Mouse (Mus musculus): ENCODE measurements around the gene Acer3.
"Not testable (repeated sequence)": the region's sequence is repeated elsewhere in the genome, so short reads cannot be mapped to it uniquely, and the experiment has no call there.

Gene Acer3

DNA sequence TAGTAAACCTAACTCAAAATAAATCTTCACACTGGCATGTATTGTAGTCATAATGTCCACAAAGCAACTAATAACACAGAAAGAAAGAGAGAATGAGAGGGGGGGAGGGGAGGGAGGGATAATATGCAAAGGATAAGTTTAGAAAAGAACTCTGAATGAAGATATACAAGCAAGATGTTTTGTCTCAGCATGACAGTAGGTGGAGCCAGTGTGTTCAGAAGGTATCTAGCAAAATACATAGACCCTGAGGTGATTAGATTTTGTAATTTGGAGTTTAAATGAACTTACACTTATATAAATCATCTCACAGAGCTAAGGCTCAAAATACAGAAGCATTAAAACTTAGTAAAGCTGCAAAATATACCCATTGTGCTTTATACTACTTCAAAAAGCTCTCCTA lies 44.7 kb downstream of the Acer3 start:
- no peak for DNase-seq (ENCODE audit: low spot score)

DNA sequence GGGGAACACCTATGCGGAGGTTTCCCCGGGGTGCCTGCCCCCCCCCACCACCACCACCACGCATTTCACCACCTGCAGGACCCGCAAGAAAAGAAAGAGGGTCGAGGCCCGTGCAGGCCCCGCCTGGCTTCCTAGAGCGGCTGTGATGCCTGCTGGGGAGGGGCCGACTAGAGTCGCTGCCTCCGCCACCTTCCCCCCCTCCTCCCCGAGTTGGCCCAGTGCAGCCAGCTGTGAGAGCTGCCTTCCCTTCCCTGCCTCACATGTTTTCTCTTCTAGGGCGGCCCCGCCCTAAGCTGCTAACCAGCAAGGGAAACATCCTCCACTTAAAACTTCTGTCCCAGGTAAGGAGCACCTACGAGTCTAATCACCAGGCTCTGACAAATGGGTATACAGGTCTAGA lies 52.8 kb downstream of the Acer3 start:
- DNase-seq (ENCODE audit: low spot score) = not testable (repeated sequence)

DNA sequence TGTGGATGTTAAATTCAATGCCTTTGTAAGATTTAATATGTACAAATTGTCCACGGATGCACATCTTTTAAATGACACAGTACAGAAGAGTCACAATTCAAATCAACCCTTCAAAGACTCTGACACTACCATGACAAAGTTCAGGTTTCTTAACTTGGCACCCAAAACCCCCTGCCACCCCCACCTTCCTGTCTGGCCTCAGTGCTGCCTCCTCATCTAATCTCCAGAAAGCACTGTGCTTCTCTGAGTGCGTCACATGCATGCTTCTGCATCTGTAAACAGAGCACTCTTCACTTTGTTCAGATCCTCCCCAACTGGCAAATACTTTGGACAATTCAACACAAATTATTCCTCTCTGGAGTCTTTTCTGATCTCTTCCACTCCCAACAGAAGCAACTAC lies 68.5 kb downstream of the Acer3 start:
- no peak for DNase-seq (ENCODE audit: low spot score)

DNA sequence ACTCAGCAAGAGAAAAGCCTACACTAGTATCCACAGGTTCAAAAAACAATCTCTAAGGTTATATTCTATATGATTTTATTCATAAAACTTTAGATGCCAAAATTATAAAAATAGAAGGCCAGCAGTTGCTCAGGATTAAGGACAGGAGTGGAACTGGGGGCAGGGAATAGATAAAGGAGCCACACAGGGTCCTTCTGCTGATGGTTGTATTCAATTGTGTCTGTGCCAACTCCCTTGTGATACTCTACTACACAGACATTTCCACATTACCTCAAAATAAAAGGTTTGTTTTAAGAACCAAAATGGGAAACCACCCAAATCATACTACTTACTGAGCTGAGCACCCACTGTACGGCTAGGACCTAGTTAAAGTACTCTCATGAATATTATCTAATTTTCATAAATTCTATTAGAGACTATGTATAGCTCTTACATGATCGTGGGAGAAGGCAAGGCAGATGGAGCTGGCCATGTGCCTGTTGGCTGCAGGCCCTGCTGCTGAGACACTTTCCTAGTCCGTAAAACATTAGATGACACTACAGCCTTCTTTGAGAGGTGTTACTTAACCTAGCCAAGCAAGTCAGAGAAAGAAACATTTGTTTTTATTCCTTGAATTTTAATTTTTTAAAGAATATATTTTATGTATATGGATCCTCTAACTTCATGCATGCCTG lies 84.2 kb downstream of the Acer3 start:
- DNase-seq (ENCODE audit: low spot score) = no peak

DNA sequence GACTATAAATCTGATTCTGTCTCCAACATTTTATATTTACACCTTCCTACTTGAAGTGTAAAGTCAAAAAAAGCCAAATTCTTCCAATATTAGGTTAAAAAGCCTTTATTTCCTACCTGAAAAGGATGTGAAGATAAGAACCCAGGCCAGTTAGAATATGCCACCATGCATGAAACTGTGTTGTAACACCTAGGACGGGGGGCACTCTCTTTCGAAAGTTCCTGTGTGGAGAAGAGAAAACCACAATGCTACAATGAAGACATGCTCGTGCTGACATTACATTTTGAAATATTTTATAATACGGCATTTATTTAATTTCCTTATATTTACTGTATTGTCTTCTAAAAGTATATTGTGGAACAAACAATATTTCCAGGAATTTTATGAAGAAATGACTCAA lies 97.2 kb downstream of the Acer3 start:
- no peak for DNase-seq (ENCODE audit: low spot score)

DNA sequence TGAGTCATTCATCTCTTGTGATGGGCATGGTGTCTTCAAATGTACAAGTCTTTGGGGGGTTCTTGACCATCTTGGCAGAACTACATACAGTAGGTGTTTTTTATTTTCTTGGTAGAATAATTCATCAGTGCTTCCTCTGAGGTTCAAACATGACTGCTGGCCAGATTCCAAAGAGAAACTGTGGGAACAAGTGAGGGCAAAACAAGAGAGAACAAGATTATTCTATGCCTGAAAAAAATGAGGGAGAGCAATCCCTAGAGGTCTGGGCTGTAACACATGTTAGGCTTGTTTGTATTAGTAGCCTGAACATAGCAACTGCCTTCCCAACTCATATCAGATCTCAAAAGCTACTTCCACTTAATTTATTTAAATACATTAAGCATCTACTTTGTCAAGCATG lies 104.3 kb downstream of the Acer3 start:
- no peak for DNase-seq (ENCODE audit: low spot score)

DNA sequence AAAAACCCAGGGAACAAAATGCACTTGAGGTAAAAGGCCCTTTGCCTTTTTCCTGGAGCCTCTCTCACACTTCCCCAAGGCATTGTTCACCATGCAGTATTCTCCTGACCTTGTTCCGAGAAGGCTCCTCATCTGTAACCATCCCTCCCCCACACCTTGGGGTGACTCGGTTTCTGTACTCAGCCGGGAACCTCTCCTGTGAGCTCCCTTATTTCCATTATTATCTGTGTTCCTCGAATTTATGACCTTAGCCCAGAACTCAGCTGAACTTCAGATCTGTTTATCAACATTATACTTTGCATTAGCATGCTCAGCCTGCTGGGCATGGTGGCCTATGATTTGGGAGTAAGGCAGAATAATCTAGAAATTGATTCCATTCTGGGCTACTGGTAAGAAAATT lies 118.1 kb downstream of the Acer3 start:
- DNase-seq (ENCODE audit: low spot score) = no peak

DNA sequence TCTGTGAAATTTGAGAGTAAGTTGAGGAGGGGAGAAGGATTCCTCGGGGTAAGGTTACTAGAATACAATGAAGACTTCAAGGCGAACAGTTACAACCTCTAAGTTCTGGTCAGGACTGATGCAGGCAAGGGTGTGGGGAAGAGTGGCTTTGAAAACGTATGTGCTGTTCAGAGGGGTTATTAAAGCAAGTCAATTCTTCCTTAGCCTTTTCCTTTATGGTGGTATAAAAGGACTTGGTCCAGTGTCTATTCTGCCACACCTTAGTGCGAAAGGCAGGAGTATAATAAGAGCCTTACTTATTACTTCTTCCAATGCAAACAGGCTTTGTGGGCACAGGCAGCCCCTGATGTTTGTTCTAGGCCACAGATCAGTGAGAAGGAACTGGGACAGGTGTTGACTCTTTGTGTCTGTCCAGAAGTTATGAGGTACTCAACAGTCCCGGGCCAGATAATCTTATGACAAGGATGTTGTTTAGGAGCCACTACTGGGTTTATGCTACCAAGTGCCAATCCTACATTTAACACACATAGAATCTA lies 119.4 kb downstream of the Acer3 start:
- DNase-seq (ENCODE audit: low spot score) = no peak

DNA sequence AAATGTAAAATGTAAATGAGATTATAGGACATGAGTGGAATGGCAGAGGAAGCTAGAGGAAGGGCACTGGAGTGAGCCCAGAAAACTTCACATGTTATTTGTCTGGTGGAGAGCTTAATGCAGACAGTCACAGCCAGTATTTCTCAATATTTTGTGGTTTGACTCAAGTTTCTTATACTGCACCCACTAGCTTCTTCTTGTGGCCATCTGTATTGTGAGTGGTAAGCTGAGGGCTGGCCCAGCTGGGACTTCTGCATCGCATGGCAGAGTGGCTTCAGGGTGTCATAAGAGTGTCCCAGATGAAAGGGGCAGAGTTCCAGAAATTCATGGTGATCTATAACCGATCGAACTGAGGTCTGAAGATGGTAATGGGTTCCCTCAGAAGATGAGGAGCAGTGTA lies 120.6 kb downstream of the Acer3 start:
- DNase-seq (ENCODE audit: low spot score) = no peak

DNA sequence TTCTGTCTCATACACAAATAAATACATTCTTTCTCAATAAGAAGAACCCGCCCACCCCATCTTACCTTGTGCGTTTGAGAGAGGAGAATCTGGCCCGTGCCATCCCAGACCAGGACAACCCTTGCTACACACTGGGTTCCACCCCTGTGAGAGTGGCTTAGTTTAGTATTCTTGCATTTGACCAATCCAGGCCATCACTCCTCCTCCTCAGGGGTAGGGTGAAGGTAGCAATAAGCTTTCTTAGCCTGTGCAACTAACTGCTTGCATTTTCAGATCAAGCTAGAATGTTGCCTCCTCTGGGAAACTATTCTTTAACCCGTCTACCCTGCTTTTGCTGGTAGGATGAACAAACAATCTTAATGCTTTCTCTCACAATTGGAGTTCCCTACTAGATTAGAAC lies 121.6 kb downstream of the Acer3 start, which contains the start of gene B3gnt6:
TSS of gene B3gnt6 (minus strand) at position 101 of the 400 bp plus-strand sequence.
- no peak for DNase-seq (ENCODE audit: low spot score)

DNA sequence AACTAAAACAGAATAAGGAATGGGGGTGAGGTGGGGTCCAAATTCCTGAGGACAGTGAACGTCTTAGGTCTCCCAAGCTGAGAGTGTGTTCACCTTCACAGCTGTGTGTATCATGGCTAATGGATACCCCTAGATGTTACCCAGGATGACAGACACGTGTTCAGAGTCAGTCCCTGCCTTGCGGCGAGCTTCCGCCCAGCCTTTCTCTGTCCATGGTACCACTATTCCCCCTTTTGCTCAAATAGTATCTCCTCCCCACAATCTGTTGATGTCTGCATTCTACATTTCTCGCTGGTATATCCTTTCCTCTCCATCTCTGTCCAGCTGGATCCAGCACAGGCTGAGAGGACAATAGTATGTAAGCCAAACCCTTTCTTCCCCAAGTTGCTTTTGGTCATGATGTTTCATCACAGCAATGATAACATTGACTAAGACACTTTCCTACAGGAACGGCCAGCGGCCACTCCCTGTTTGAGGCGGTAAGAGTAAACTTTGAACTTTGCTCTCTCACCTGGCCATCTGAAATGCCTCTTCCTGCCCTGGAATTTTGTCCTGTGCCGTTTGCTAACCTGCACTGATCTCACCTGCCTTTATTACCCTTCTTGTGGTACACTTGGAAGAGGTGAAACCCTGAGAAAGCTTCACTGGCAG lies 125.7 kb downstream of the Acer3 start:
- DNase-seq (ENCODE audit: low spot score) = no peak

DNA sequence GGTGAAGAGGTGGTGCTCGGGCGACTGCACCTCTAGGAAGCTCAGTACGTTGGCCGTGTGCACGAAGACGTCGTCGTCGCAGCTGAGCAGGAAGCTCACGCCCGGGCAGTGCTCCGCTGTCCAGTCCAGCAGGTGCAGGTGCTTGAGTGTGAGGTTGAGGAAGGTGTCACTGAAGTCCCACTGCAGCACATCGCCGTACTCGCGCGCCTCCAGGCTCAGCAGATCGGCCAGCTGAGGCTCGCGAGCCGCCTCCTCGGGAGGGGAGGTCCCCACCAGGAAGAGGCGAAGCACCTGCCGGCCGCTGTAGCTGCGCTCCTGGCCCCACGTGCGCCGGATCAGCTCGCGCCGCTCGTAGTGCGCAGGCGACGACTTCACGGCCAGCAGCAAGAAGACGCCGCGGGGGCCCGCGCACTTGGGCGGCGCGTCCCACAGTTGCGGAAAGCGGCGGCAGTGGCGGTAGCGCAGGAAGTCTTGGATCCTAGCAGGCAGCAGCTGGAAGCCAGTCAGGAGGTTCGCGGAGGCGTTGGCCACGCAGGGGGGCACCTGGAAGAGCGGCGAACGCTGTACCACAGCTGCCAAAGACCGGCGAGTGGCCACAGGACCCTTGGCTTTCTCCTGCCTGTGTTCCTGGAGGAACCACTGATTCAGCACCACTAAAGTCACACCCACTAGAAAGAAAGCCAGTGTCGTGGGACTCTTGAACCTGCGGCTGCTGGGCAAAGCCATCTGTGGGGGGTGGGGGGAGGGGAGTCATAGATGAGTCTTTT lies 126.8 kb downstream of the Acer3 start:
- DNase-seq (ENCODE audit: low spot score) = no peak

DNA sequence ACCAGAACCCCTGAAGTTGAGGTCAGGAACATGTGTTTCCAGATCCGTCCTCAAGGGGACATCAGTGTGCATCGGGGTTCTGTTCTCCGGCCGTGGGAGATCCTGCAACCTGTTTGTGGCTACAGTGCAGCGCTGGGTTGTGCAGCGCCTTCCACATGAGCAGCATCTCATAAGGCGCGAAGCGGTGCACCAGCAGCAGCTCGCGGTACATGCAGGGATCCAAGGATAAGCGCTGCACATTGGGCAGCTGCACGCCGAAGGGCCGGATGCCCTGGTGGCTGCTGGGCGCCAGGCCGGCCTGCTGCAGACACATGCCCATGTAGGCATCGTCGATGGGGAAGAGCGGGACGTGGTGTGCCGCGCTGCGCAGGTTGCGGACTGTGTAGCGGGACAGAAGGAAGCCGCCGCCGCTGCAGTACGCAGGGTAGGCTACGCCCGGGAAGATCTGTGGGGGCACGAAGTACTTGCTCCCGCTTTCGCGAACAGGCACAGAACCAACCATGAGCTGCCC lies 127.4 kb downstream of the Acer3 start:
- DNase-seq (ENCODE audit: low spot score) = no peak

DNA sequence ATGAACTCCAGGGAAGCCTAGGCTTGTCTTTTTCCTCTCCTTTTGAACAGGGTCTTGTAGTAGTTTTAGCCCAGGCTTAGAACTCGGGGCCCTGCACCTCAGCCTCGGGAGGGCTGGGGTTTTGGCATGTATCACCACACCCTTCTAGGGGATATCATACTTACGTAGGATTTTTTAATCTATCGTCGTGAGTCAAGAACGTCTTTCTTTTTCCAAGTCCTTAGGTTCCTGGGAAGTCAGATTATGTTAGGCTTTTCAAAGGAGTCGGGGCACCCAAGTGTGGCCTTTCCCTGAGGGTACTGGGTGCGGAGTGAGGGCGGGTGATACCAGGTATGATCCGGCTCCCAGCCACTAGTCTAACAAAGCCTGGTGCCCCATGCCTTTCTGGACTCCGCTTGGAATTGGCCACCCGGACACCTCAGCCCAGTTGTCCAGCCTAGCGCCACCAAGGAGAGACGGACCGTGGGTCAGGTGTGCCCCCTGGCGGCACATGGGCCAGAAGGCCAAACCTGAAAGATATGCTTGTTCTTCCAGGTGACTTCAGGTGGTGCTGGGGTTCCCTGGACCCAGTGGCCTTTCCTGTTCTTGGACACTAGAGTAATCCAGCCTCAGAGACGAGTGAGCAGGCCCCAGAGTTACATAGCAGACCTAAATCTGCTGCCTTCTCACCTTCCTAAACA lies 129.3 kb downstream of the Acer3 start:
- no peak for DNase-seq (ENCODE audit: low spot score)

DNA sequence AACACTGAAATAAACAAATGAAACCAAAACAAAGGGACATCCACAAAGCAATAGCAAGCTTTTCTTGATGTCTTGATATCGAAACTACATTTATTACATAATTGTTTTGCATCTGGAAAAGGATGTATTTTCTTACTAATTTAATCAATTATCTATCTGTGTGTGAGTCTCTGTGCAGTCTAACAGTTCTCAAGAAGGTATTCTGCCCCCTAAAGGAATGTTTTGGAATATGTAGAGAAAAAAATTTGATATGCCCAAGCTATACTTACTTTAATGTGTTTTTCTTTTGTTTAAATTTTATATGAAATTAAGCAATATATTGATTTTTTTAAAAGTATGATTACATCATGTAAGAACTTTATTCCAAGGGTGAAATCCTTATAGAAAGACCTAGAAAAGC lies 130.4 kb downstream of the Acer3 start:
- DNase-seq (ENCODE audit: low spot score) = no peak

DNA sequence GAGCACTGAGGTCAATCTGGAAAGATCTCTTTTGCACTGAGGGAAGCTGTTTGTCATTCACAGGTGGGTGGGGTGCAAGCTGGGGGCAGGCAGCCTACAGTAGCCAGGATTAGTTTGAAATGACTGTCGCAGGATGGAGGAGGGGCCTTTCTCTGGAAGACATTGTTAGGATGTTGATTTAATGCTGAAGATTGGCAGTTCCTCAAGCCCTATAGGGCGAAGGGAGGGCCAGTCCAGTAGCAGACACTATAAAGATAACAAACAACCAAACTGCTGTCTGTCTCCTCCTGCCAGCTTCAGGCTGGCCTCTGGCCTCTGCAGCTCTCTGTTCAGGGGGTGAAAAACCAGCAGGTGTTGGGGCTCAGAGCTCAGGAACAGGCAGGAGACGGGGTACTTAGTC lies 131.3 kb downstream of the Acer3 start:
- no peak for DNase-seq (ENCODE audit: low spot score)

DNA sequence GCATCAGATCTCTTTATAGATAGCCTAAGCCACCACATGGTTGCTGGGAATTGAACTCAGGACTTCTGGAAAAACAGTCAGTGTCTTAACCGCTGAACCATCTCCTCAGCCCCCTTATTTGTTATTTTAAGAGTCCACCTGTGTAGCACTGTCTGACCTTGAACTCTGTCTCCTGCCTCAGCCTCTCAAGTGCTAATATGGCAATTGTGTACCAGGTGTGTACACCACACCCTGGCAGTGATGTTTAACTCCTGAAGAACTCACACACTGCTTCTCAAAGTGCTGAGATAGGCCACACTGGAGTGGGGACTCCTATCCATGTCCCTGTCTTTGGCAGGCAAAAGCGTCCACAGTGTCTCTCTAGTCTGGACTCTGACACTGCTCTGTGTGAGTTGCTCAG lies 132.3 kb downstream of the Acer3 start:
- no peak for DNase-seq (ENCODE audit: low spot score)

DNA sequence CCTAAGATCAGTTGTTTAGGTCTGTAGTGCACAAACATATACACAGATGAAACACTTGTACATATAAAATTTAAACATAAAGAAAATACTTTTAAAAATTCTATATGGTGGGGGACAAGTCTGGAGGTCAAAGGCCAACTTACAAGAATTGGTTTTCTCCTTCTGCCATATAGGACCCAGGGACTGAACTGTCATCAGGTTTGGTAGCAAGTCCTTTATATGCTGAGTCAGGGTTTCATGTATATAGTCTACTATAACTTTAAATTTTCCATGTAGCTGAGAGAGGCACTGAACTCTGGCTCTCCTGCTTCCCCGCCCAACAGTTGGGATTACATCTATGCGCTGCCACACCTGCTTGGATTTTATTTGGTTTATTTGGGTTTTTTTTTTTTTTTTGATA lies 132.8 kb downstream of the Acer3 start:
- DNase-seq (ENCODE audit: low spot score) = no peak

DNA sequence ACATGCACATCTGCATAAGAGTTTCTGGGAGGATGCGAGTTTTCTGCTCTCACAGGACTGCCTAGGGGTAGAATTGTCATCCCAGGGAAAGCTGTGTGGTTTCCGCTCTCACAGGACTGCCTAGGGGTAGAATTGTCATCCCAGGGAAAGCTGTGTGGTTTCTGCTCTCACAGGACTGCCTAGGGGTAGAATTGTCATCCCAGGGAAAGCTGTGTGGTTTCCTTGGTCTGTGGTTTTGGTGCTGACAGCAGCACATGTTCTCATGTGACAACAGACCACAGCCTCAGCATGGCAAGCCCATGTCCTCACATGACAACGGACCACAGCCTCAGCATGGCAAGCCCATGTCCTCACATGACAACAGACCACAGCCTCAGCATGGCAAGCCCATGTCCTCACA lies 133.7 kb downstream of the Acer3 start:
- not testable (repeated sequence) for DNase-seq (ENCODE audit: low spot score)

DNA sequence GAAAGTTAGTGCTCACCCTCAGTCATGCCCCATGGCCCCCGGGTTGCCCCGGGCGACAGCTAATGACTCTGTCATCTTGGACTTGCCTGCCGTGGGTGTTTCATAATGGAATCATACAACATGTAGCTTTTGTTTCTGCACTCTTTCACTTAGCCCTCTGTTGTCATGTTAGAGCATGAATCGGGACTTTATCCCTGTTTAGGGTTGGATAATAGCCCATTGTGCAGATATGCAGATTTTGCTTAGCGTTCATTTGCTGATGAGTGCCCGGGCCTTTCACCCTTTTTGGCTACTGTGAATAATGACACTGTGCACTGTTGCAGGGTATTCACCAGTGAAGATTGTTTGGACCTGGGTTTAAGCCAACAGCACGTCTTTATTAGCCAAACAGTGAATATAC lies 134.4 kb downstream of the Acer3 start:
- DNase-seq (ENCODE audit: low spot score) = no peak

DNA sequence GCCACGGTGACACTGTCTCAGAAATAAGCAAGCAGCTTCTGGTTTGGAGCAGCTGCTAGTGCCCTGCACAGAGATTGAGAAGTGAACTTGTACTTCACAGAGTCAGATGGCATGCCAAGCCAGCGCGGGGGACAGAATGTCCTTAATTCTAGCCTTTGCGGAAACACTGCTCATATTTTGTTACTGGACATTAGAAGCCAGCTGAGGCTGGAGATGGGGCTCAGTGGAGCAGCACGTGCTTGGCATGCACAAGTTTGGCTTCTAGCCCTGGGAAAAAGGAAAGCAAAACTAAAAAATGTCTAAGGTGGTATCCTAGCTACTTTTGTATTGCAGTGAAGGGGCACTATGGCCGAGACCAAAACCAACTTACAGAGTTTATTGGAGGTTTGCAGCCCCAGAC lies 135.7 kb downstream of the Acer3 start:
- no peak for DNase-seq (ENCODE audit: low spot score)

DNA sequence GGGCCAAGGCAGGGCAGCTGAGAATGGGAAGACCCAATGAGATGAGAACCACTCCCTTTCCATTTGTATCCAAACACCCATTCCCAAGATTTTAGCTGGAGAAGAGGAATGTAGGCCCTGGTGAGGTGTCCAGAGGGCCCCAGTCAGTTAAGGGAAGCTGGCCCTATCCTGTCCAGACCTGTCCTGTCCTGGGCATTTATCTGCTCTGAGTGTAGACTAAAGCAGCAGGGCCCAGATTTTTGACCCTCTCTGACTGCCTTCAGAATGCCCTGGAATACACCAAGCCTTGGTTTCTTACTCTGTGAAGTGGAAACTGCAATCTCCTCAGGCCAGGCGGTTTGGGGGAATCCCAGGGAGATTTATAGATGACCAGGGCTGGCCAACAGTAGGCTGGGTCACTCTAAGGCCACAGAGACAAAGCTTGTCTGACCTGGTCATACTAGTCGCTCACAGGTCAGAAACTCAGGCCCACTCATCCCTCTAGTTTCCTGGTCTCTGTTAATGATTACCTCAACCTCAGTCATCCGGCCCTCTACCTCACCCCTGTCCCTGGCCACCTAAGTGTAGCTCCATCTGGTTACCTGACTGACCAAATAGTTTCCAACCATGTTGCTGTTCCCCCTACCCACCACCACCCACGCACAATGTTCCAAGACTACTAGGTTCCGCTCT lies 142.3 kb downstream of the Acer3 start:
- DNase-seq (ENCODE audit: low spot score) = no peak

All from ovary, postnatal 14 days (tissue).